Mouse (Mus musculus) embryonic facial prominence, embryonic 14.5 days (tissue): Measurements from ENCODE around the gene Cpt1b. TPM values are rescaled to one million over a fixed set of nuclear protein-coding genes. Genes with fewer than 3 reads are reported as not detected.
"Not testable (repeated sequence)": the region's sequence is repeated elsewhere in the genome, so short reads cannot be mapped to it uniquely, and the experiment has no call there.

Source experiments
- ATAC-seq: fragments of 200-750 bp; cut with Nextera tagmentation; 2 replicates; pipeline ENCODE4 v1.8.0; 2017; ENCODE audit warnings: low read depth, moderate number of reproducible peaks, moderate TSS enrichment
- DNase-seq: peaks from one replicate; pipeline ENCODE4 v3.0.0-alpha.2; 2015; ENCODE audit warnings: low spot score
- H3K27ac ChIP-seq: fragments of 300-500 bp; sonication (generic); replicated peaks from 2 replicates; pipeline ENCODE4 v1.5.1; 2014; ENCODE audit warnings: low read depth, mild to moderate bottlenecking, low read length, moderate library complexity
- H3K27me3 ChIP-seq: fragments of 300-500 bp; sonication (generic); replicated peaks from 2 replicates; pipeline ENCODE4 v1.6.1; 2014; ENCODE audit warnings: low read length; ENCODE audit not compliant: control insufficient read depth, insufficient read depth
- H3K36me3 ChIP-seq: fragments of 300-500 bp; sonication (generic); 2 replicates; pipeline ENCODE4 v1.6.1; 2014; ENCODE audit warnings: low read length, mixed read lengths; ENCODE audit not compliant: control insufficient read depth, insufficient read depth
- H3K4me1 ChIP-seq: fragments of 300-500 bp; sonication (generic); 2 replicates; pipeline ENCODE4 v1.6.1; 2014; ENCODE audit warnings: antibody characterized with exemption, low read length; ENCODE audit not compliant: control insufficient read depth, insufficient read depth
- H3K4me2 ChIP-seq: fragments of 300-500 bp; sonication (generic); 2 replicates; pipeline ENCODE4 v1.6.1; 2014; ENCODE audit warnings: low read depth, mild to moderate bottlenecking, low read length, moderate library complexity, mixed read lengths
- H3K4me3 ChIP-seq: fragments of 300-500 bp; sonication (generic); 2 replicates; pipeline ENCODE4 v1.5.1; 2014; ENCODE audit warnings: low read depth, mild to moderate bottlenecking, low read length
- H3K9ac ChIP-seq: fragments of 300-500 bp; sonication (generic); 2 replicates; pipeline ENCODE4 v1.6.1; 2014; ENCODE audit warnings: low read depth, mild to moderate bottlenecking, low read length, moderate library complexity, mixed read lengths
- H3K9me3 ChIP-seq: fragments of 300-500 bp; sonication (generic); 2 replicates; pipeline ENCODE4 v1.6.1; 2016; ENCODE audit warnings: low read length; ENCODE audit not compliant: control insufficient read depth
- WGBS: fragments of 180-500 bp; shearing (Covaris S2); extraction: QIAGEN DNeasy Blood & Tissue Kit; methylation state at CpG from one replicate; pipeline ENCODE4 v1.1.7; 2014; 5-methylcytosine and 5-hydroxymethylcytosine counted together
- polyA plus RNA-seq: library from polyadenylated mRNA; unstranded; fragments of >200 nt; fragmentation: Nextera tagmentation; extraction: Ambion mirVana; gene quantifications from 2 replicates; pipeline ENCODE4 v1.2.1, GENCODE M21; 2014

Cpt1b gene
- polyA plus RNA-seq, 1 experiment from 2014 or later, result 7.7 TPM

DNA sequence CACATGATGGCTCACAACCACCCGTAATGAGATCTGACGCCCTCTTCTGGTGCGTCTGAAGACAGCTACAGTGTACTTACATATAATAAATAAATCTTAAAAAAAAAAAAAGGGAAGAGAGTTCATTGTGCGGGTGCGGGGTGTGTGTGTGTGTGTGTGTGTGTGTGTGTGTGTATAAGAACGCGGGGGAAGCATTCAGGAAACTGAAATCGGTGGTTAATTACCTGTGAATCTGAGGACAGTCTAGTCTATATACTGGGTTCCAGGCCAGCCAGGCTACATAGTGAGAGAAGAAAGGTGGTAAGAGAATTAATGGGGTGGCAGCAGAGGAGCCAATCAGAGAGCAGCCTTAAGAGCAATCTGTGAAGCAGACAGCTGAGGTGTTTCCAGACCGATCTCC is 5.1 kb upstream of the Cpt1b start:
- DNase-seq, H3K4me2 ChIP-seq, H3K9ac ChIP-seq, ATAC-seq, H3K4me3 ChIP-seq, H3K9me3 ChIP-seq, H3K27ac ChIP-seq, H3K27me3 ChIP-seq: not testable (repeated sequence)
- peaks cover 24% of the 10 kb centered on the region for H3K36me3 ChIP-seq
- 98% methylated on average over 6 of the region's 9 CpGs for WGBS
- peaks cover 13% of the 10 kb centered on the region for H3K4me1 ChIP-seq

DNA sequence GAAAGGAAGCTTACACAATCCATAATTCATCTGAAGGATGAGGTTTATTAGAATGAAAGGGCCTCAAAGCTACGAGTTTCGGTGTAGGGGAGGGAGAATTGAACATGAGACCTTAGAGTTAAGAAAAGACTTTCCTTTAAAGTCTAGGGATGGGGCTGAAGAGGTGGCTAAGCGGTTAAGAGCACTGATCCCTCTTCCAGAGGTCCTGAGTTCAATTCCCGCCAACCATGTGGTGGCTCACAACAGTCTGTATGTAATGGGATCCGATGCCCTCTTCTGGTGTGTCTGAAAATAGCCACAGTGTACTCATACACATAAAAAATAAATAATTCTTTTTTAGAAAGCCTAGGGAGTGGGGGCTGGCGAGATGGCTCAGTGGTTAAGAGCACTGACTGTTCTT is 4.7 kb upstream of the Cpt1b start:
- Histone ChIP-seq H3K27me3 (no peaks in the 10 kb centered on the region), H3K9me3 (no peaks in the 10 kb centered on the region), H3K27ac (peak overlapping the region; percentile 95), H3K36me3 (peaks cover 27% of the 10 kb centered on the region), H3K9ac (peak overlapping the region; percentile 80; the same call in 1 of the 2 replicates), H3K4me3 (peak overlapping the region; percentile 70), H3K4me1 (peaks cover 13% of the 10 kb centered on the region), H3K4me2 (peak overlapping the region; percentile 80)
- ATAC-seq (no peak), DNase-seq (no peak)
- 41% methylated on average over 6 of the region's 6 CpGs for whole genome bisulfite sequencing

DNA sequence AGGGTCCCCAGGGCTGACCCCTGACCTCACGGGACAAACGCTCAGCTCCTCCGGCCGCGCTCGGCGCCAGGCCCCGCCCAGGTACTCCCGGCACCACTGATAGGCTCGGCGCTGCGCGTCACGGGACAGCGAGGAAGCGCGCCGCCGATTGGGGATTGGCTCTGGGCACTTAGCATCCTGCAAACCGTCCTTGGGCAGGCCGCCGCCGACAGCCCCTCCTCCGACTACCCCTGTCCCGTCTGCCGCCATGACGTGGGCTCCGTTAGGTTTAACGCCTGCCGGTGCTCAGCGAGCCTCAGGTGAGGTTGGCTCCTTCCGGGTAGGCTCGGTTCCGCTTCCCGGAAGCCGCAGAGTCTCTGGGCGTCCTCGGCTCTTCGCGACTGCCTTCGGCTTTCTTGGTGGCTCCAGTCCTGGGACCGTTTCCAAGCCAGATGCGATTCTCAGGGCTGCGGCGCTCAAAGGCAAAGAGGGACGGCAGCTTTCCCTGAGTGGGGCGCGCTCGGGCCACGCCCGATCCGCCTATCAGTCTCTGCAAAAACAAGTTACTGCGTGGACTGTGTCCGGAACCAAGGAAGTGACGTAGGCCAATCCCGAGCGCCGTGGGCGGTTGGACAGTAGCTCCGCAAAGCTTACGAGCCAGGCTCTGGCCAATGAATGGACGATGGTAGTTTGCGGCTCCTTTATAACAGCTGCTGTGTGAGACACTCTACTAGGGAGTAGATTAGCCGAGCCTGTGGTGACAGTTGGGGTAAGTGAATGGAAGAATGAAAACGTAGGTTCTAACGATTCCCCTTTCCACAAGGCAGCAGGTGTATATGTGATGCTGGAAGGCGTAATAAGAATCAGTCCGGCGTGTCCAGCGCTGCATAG is 3.9 kb upstream of the Cpt1b start, which contains the start of the genes C730034F03Rik, Gm44502 and Chkb:
Gene C730034F03Rik, plus strand, starts transcription at position 238 of the 870 bp plus-strand sequence.
Gene Gm44502, minus strand, starts transcription at position 345 of the 870 bp plus-strand sequence.
Gene Chkb, minus strand, starts transcription at position 557 of the 870 bp plus-strand sequence.
- H3K27me3 ChIP-seq, result no peaks in the 10 kb centered on the region
- H3K4me1 ChIP-seq, result peaks cover 13% of the 10 kb centered on the region
- peak within 1 kb of the TSS; percentile 80 for H3K9ac ChIP-seq
- DNase-seq (peak; percentile 98), ATAC-seq (peak; percentile 94)
- peak within 1 kb of the TSS; percentile 95 for H3K27ac ChIP-seq
- peaks cover 27% of the 10 kb centered on the region for H3K36me3 ChIP-seq
- H3K4me2 ChIP-seq, result peak within 1 kb of the TSS; percentile 80
- 1% methylated on average over 48 of the region's 70 CpGs for WGBS
- peak within 1 kb of the TSS; percentile 70 for H3K4me3 ChIP-seq
- H3K9me3 ChIP-seq, result no peaks in the 10 kb centered on the region

DNA sequence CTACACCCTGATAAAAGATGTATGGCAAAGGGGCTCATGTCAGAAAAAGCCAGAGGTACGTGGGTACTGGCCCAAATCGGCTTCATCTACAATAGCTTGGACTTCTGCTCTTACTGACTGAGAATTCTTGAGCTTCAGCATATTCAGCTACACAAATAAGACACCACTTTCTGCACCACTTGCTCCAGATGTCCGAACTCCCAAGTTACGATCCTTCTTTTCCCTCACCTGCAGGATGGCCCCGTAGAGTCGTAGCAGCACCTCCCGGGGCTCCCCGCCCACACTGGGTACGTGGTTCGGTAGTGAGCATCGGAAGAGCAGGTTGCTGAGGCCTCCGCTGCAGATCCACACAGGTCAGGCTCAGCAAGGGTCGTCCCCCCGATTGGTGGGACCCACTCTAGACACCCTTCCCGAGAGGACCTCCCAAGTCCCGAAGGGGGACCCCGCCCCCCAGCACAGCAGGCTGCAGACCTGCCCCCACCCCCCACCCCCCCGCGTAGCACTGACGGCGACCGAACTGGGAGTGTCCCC is 3.2 kb upstream of the Cpt1b start:
- Histone ChIP-seq H3K9ac (peak overlapping the region; percentile 80), H3K4me2 (peak overlapping the region; percentile 80), H3K36me3 (peaks cover 27% of the 10 kb centered on the region), H3K4me3 (peak overlapping the region; percentile 70), H3K4me1 (peaks cover 13% of the 10 kb centered on the region), H3K27ac (peak overlapping the region; percentile 95; the same call in 1 of the 2 replicates), H3K27me3 (no peaks in the 10 kb centered on the region), H3K9me3 (no peaks in the 10 kb centered on the region)
- 5% methylated on average over 16 of the region's 22 CpGs for WGBS
- ATAC-seq, result no peak
- no peak for DNase-seq

DNA sequence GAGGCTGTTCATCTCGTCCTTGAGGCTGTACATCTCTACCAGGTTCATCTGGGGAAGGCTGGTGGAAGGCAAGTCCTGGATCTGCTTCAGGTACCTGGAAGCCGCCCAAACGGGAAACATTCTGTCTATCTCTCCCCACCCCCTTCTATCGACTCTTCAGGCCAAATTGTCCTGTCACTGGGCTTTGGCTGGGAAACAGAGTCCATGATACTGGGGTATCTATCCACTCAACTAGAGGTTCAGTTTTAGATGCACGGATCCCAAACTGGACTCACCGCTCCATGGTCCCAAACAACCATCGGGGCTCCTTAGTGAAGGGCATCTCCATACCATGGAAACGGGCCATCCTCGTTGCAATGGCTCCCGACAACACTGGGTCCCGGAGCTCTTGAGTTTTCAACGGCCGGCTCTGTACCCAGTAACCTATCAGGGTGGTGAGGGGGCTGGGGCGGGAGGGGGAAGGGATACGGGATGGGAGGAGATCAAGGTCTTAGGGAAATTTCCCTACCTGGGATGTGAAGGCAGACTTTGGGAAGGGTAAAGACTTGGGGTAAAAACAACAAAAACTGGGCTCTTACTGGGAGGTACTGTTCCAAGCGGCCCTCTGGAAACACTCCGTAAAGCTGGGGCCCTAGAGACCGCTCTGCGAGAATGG is 2.6 kb upstream of the Cpt1b start:
- H3K27me3 ChIP-seq, result no peaks in the 10 kb centered on the region
- peak overlapping the region; percentile 70 for H3K4me3 ChIP-seq
- H3K36me3 ChIP-seq, result peaks cover 27% of the 10 kb centered on the region
- peak overlapping the region; percentile 80 for H3K4me2 ChIP-seq
- H3K9me3 ChIP-seq, result no peaks in the 10 kb centered on the region
- ATAC-seq (no peak), DNase-seq (no peak)
- H3K4me1 ChIP-seq, result peaks cover 13% of the 10 kb centered on the region
- H3K9ac ChIP-seq, result peak overlapping the region; percentile 80
- no peak overlapping the region for H3K27ac ChIP-seq
- WGBS, result 84% methylated on average over 19 of the region's 19 CpGs

DNA sequence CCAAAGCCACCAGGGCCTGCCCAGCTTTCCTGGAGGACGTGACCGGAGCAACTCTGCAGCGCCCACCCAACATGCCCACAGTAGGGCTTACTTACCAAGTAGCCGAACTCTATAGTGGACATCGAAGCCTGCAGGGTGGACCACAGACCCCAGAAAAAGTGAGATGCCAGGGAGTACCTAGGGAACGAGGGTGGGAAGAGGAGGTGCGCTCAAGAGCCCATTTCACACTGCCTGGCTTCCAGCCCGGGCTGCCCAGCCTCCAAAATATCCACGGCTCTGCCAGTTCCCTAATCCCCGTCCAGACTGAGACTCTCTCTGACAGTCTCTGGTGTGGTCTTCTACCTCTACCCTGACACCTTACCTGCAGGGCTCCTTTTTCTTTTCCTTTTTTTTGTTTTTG is 1.1 kb upstream of the Cpt1b start:
- peaks cover 13% of the 10 kb centered on the region for H3K4me1 ChIP-seq
- H3K27ac ChIP-seq, result no peak overlapping the region
- H3K4me2 ChIP-seq, result no peak overlapping the region
- DNase-seq, result no peak
- ATAC-seq, result no peak
- 96% methylated on average over 10 of the region's 10 CpGs for WGBS
- no peak overlapping the region for H3K4me3 ChIP-seq
- peaks cover 27% of the 10 kb centered on the region for H3K36me3 ChIP-seq
- H3K9me3 ChIP-seq, result no peaks in the 10 kb centered on the region
- H3K27me3 ChIP-seq, result no peaks in the 10 kb centered on the region
- H3K9ac ChIP-seq, result no peak overlapping the region

DNA sequence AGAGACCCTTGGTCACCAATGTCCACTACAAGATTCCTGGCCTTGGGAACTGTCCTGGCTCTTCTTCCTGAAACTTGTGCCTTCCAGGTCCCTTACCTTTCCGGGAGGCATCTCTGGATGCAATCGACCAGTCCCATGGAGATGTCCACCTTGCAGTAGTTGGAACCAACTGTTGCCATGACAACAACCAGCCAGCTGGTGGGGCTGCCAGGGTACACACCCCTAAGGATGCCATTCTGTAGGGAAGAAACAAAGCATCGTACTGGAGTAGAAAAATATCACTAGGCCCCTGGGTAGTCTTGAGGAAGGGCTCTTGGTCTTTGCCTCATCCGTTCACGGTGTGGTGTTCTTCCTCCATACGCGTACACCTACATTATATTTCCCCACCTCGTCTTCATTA is 1.0 kb downstream of the Cpt1b start:
- H3K4me1 ChIP-seq, result peaks cover 9% of the 10 kb centered on the region
- peaks cover 27% of the 10 kb centered on the region for H3K36me3 ChIP-seq
- no peak overlapping the region for H3K4me2 ChIP-seq
- WGBS, result 86% methylated on average over 8 of the region's 8 CpGs
- H3K9me3 ChIP-seq, result no peaks in the 10 kb centered on the region
- DNase-seq, result no peak
- no peak for ATAC-seq
- H3K27me3 ChIP-seq, result no peaks in the 10 kb centered on the region
- no peak overlapping the region for H3K4me3 ChIP-seq
- H3K27ac ChIP-seq, result no peak overlapping the region
- H3K9ac ChIP-seq, result no peak overlapping the region

DNA sequence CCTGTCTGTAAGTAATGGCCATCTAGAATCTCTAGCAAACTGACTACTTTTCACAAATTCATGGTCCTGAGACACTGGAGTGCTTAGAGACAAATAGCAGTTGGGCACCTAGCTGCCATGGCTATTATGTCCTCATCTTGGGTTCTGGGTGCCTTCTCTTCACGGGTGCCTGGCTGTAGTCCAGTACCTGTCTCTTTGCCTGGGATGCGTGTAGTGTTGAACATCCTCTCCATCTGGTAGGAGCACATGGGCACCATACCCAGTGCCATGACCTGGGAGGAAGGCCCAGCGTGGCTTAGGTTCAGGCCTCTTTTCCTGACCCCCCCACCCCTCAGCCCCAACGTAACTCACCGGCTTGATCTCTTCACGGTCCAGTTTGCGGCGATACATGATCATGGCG is 3.7 kb downstream of the Cpt1b start:
- Histone ChIP-seq H3K4me3 (no peak overlapping the region), H3K4me1 (no peaks in the 10 kb centered on the region), H3K9ac (no peak overlapping the region), H3K27ac (no peak overlapping the region), H3K9me3 (no peaks in the 10 kb centered on the region), H3K27me3 (no peaks in the 10 kb centered on the region), H3K36me3 (peaks cover 23% of the 10 kb centered on the region), H3K4me2 (no peak overlapping the region)
- WGBS, result 89% methylated on average over 9 of the region's 9 CpGs
- ATAC-seq (no peak), DNase-seq (no peak)
